Mouse (Mus musculus): ENCODE data around the gene Ppp1r12c.
"Not testable (repeated sequence)": the region's sequence is repeated elsewhere in the genome, so short reads cannot be mapped to it uniquely, and the experiment has no call there.

The Ppp1r12c gene

DNA sequence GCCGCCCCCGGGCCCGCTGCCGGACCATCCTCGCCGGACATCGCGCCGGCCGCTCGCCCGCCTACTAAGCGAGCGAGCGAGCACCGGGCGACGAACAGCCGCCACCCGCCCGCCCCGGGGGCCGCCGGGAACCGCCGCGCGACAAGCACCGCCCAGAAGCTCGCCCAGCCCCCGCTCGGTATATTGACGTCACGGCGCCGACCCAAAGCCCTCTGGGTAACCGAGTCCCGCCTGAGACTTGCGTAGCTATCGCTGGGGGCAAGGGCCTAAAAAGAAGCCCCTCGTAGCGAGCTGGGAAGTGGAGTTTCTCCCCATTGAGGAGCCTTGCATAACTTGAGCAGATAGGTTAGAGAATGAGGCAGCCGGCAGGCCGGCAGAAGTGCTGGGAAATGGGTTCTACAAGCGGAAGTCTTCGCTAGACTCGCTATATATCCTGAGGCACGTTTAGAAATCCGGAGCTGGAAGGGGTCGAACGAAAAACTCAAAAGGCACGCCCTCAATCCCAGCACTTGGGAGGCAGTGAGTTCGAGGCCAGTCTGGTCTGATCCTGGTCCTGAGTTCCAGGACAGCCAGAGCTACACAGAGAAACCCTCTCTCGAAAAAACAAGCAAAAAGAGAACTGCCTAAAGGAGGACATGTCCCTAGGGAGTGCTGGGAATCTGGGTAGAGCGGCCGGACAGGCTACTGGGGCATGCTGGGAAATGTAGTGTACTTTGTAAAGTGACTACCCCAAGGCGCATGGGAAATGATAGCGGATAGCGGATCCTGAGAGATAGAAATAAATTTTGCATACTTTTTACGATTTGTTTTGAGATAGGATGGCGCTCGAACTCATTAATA lies at the start of gene Ppp1r12c:
Gene Ppp1r12c, minus strand, starts transcription at position 123 of the 840 bp plus-strand sequence.
- peak; percentile 87 for DNase-seq (ENCODE audit: low read depth, low spot score)

DNA sequence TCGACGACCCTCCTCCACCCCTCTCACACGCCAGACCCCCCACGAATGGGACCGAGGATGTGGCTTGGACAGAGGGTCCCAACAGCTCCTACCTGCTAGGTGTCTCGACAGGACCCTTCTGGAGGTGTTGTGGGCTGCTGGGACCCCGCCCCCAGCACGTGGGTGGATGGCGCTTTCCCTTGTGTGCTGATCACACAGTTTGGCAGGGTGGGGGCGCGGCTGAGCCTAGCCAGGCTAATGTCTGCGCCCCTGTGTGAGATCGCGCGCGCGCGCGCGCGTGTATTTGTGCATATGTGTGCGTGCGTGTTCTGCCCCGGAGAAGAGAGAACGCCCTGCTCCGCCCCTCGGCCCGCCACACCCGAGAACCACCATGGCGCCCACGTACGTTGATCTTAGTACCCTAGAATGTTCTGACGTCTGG lies 45.8 kb upstream of the Ppp1r12c start, which contains the start of gene Syt5:
Gene Syt5, minus strand, starts transcription at position 321 of the 421 bp plus-strand sequence.
- DNase-seq (ENCODE audit: low read depth, low spot score) = no peak

- DNase-seq (ENCODE audit: low read depth, low spot score) = no peak
Measured at GRCm38 (mm10) chr7:4546591-4547131, 45.2 kb upstream of the Ppp1r12c start.

- no peak for DNase-seq (ENCODE audit: low read depth, low spot score)
Measured at GRCm38 (mm10) chr7:4546050-4546449, 44.6 kb upstream of the Ppp1r12c start.

DNA sequence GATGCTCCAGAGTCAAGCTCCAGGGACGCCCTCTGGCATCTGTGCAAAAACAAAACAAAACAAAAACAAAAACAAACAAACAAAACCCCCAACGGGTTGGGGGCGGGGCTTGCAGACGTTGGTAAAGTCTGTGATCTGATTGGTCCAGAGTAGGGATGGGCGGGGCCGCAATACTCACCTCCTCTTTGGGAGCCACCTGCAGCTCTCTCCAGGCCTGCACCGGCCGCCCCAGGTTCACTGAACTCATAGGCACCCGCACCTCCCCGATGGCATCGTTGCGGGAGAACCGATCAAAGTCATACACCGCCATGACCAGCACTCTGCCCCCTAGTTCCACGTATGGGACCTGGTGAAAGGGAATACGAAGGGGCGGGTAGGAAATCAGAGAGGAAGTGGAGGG lies 40.5 kb upstream of the Ppp1r12c start:
- no peak for DNase-seq (ENCODE audit: low read depth, low spot score)

GRCm38 (mm10) chr7:4541344-4541743 lies 39.9 kb upstream of the Ppp1r12c start:
- no peak for DNase-seq (ENCODE audit: low read depth, low spot score)

DNA sequence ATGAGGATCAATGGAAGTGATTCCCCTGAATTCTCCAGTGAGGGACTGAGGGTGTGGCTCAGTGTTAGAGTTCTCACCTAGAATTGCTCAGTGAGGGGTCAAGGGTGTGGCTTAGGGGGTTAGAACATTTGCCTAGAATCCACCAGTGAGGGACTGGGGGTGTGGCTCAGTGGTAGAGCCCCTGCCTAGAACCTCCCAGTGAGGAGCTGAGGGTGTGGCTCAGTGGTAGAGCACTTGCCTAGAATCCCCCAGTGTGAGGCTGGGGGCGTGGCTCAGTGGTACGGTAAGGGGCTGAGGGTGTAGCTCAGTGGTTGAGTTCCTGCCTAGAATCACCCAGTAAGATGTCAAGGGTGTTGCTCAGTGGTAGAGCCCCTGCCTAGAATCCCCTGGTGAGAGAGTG lies 37.5 kb upstream of the Ppp1r12c start:
- no peak for DNase-seq (ENCODE audit: low read depth, low spot score)

DNA sequence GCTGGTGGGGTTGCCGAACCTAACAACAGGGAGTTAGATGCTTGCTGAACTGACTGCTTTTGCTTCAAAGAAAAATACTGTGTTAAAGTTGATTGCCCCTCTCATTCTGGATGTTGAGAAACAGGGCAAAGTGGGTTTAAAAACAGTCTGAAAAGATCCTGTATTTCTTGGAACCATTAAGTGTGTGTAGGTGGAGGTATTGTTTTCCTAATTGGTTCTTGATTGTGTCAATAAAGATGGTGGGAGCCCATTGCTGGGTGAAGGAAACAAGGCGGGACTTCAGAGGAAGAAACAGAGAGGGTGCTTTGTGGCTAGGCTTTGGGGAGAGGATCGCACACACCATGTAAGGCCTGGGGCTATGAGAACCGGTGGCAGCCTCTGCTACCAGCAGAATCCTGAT lies 35.7 kb upstream of the Ppp1r12c start:
- no peak for DNase-seq (ENCODE audit: low read depth, low spot score)

GRCm38 (mm10) chr7:4536369-4536768 lies 34.9 kb upstream of the Ppp1r12c start:
- DNase-seq (ENCODE audit: low read depth, low spot score) = no peak

GRCm38 (mm10) chr7:4532005-4532729 lies 30.7 kb upstream of the Ppp1r12c start, which contains the start of gene Dnaaf3:
Gene Dnaaf3, minus strand, starts transcription at chr7:4532453.
- peak; percentile 68 for DNase-seq (ENCODE audit: low read depth, low spot score)

- DNase-seq (ENCODE audit: low read depth, low spot score) = not testable (repeated sequence)
Measured at GRCm38 (mm10) chr7:4530166-4530565, 28.7 kb upstream of the Ppp1r12c start.

DNA sequence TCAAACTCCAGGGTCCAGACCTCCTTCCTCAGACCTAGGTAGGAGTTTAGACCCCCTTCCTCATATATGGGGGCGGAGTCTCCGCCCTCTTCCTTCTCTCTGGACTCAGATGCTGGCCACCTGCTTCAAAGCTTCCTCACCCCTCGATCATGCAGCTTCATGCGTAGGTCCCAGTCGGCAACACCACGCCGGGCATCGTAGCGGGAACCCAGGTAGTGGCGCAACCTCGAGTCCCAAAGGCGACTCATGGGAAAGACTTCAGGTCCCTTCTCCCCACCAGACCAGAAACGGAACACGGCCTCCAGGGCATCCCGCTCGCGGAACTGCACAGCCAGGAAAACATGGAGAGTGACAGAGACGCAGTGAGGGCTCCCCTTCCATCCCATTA lies 25.8 kb upstream of the Ppp1r12c start:
- no peak for DNase-seq (ENCODE audit: low read depth, low spot score)

- peak; percentile 71 for DNase-seq (ENCODE audit: low read depth, low spot score)
Measured at GRCm38 (mm10) chr7:4526341-4527301, 25.1 kb upstream of the Ppp1r12c start.

DNA sequence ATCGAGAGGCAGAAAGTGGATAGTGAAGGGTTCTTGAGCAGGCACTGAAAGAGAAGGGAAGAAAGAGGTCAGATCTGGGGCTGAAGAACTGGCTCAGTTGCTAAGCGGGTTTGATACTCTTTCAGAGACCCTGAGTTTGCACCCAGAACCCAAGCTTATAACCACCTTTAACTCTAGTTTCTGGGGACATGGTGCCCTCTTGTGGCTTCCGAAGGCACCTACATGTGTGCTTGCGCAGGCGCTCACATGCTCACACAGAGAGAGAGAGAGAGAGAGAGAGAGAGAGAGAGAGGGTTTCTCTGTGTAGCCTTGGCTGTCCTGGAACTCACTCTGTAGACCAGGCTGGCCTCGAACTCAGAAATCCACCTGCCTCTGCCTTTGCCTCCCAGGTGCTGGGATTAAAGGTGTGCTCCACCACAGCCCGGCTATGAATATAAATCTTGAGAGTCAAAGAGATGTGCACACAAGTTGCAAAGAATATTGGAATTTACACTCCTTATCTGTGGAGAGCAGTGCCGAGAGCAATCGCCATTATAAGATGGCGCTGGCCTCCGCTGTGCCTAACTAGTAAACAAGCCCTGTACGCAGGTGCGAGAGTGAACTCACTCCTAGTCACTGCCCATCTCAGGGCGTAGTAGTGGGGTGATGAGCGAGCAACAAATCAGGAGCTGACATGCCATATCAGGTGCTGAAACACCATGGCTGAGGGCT lies 22.9 kb upstream of the Ppp1r12c start, which contains the start of gene Tnni3:
Gene Tnni3, minus strand, starts transcription at position 18 of the 711 bp plus-strand sequence.
- not testable (repeated sequence) for DNase-seq (ENCODE audit: low read depth, low spot score)

DNA sequence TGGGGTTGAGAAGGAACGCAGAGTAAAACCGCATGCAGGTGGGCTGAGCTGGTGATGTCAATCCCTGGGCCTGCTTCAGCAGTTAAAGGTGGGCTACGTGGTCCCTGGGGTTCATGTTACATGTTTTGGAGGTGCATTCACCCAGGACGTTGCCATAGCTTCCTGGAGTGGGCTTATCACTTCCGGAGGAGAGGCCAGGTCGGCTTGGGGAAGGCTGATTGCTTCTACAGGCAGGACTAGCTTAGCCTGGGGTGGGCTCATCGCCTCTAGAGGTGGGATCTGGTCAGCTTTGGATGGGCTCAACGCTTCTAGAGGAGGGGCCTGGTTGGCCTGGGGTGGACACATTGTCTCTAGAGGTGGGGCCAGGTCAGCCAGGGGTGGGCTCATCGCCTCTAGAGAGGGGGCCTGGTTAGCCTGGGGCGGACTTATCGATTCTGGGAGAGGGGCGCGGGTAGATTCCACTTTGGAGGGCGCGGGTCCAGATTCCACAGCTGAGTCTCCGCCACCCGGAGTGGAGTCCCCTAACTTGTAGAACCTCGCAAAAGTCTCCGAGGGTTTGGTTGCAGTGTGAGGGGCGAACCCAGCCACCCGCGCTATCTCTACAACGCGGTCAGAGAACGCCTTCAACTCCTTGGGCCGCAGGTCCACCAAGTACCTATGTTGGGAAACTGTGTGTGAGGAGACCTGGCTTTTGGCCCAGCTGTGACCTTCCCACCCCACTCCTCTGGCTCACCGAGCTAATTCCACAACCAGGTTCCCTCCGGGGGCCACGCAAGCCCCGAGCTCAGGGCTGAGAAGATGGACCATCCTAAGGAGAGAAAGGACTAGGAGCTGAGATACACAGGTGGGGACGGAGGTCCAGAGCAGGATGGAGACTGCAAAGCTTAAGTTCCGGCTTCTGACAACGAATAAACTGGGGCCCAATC lies 22.0 kb upstream of the Ppp1r12c start:
- DNase-seq (ENCODE audit: low read depth, low spot score) = no peak

- DNase-seq (ENCODE audit: low read depth, low spot score) = no peak
Measured at GRCm38 (mm10) chr7:4522292-4522691, 20.8 kb upstream of the Ppp1r12c start.

DNA sequence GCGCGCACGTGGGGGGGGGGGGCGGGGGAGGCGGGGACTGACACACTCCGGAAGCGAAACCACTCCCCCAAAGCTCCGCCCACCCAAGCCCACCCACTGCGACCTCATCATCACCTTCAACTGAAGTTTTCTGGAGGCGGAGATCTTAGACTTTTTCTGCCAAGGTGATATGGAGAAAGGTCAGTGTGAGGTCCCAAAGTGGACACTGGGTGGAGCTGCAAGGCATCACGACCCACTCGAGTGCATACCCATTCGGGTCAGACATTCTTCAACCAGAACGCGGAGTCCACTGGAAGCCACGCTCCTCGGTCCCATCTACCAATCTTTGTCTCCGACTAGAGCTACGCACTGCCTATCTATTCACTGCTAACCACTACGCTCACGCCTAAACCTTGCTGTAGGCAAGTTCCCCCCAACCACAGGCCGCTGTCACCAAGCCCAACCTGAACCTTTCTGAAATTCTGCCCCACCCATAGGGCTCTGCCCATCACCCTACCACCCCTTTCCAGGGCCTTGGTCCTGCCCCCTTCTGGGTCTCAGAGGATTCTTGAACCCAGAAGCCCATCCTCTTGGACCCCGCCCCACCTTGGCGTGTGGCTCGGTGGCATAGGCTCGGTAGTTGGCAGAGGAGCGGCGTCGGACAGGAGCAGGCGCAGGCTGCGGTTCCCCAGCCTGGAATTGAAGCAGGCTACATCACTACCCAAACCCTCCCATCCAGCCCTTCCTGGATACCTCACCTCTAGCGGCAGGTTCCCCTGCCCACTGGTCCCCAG lies 19.9 kb upstream of the Ppp1r12c start:
- DNase-seq (ENCODE audit: low read depth, low spot score) = no peak

DNA sequence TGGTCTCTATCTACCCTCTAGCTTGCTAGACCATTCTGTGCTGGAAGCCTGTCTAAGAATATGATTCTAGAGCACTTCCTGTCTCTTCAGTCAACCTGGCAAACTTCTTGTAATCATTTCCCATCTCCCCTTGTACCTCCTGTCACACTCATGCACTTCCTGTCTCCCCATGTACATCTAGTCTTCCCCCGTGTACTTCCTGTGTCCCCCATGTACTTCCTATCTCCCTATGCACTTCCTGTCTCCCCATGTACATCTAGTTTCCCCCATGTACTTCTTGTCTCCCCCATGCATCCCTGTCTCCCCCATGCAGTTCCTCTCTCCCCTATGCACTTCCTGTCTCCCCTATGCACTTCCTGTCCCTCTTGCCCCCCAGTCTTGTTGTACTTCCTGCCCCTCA lies 17.0 kb upstream of the Ppp1r12c start:
- no peak for DNase-seq (ENCODE audit: low read depth, low spot score)
